Mouse (Mus musculus): ENCODE data around the gene Tshz2.
"Not testable (repeated sequence)": the region's sequence is repeated elsewhere in the genome, so short reads cannot be mapped to it uniquely, and the experiment has no call there.

The Tshz2 gene

GRCm38 (mm10) chr2:169825908-169826307, 193.1 kb downstream of the Tshz2 start:
- no peak for DNase-seq

DNA sequence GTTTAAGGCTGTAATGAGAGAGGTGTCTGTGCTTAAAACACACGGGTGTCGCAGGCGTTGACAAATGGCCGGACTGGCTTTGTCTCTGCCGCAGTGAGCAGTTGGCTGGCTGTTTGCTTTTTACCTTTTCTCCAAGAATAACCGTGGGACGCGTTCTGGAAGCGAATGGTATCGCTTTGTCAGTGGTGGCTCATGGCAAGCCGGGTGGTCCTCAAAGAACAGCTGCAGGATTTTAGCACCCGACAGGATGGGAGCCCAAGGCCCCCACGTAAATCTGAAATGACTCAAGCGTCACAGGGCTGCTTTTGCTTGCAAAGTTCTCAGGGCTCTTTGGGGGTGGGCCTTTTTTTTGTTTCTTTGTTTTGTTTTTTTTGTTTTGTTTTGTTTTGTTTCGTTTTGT, 193.5 kb downstream of the Tshz2 start:
- no peak for DNase-seq

DNA sequence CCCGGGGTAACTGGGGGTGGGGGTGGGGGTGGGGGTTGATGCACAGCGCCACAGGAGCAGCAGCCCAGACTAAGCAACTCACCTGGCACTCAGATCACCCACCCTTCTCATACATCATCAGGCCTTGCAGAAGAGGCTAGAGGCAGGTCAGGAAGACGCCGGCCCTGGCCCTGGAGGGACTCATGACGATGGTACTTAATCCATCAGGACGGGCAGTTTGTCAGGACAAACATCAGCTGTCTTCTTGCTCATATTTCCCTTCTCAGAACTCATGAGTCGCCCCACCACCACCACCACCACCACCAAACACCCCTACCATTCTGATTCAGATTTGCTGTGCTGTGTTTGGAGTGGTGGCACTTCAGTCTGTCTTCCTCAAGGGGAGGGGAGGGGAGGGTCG, 194.0 kb downstream of the Tshz2 start:
- DNase-seq, result no peak

DNA sequence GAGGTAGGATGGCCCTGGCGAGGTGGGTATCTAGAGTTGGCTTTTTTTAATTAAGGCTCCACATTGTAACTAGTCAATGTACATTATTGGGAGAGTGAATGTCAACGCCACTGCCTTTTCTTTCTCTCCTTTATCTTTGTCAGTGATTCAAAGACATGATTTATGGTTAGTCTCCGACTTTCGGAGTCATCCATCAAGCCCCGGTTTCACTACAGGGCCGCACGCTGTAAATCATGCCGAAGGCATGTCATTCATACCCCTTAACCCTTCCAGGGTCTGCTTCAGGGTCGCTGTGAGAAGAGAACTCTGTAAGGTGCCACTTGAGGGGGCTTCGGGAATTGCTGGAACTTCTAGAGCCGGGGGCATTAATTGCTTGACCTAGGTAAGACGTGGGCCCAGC, 199.4 kb downstream of the Tshz2 start:
- no peak for DNase-seq

GRCm38 (mm10) chr2:169833638-169834037, 200.8 kb downstream of the Tshz2 start:
- DNase-seq, result no peak

DNA sequence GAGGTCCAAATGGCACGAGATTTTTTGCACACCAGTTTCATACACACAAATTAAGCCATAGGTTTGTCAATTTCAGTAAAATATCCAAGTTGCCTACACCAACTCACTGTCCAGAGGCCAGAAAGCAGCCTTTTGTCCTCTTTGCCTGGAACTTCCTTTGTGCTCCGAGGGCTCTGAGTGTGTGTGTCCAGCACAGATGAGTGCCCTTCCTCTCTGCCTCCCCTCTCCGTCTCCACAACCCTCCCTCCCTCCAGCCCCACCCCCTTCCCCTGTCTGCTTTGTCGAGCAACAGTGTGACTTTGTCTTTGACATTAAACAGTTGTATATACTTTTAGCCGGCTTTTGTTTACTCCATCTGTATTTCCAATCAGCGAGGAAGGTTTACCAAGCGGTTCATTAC, 201.8 kb downstream of the Tshz2 start:
- no peak for DNase-seq

DNA sequence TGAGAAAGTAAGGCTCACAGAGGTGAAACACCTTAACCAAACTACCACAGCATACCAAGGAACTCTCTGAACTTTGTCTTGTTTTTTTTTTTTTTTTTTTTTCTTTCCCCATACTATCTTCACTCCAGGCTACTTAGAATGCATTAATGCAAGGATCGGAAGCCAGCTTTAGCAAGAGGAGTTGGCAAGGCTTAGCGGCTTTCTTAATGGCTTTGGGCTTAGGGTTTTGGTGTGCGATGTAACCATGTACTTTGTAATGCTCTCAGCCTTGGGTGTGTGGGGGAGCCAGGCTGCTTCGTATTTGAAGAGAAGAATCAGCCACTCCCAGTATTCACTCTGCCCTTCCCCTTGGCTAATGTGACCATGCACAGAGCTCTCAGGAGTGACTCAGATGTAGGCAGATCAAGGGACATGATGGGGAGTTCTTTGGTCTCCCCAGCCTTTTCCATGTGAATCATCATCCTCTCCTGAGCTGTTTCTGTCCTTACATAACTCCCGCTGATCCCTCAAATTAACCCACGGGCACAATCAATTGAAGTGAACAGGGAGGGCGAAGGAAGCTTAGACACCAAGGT, 204.3 kb downstream of the Tshz2 start:
- DNase-seq, result no peak

- DNase-seq, result no peak
Observed at GRCm38 (mm10) chr2:169838521-169838920, 205.7 kb downstream of the Tshz2 start.

DNA sequence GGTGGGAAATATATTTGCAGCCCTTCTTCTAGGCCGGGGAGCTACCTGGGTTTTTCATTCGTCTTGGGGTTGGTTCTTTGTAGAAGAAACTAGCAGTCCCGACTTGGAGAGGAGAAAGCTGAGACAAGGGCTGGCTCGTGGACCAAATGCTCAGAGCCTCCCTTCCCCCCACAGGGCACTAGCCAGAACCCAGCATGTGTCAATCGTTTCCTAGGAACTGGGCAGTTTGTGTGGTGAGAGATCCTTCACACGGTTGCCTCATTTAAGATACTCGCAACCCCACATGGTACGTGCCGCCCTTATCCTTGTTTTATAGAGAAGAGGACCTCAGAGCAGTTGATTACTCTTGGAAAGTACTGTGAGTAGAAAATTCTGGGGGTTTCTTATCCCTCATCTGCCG, 208.6 kb downstream of the Tshz2 start:
- DNase-seq, result no peak

DNA sequence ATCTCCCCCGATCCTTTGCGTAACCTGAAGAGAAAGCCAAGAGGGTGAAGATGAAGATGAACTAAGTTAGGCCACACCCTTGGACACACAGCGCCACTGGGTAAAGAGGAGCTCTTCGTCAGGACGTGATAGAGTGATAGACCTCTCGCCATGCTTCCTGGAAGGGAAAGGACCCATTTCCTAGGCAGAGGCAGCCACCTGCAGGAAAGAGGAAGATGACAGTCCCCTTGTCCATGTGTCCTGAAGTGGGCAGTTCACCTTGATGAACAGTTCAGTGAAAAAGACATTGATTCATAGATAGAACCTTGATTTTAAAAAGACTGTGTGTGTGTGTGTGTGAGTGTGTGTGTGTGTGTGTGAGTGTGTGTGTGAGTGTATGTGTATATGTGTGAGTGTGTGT, 209.7 kb downstream of the Tshz2 start:
- no peak for DNase-seq

DNA sequence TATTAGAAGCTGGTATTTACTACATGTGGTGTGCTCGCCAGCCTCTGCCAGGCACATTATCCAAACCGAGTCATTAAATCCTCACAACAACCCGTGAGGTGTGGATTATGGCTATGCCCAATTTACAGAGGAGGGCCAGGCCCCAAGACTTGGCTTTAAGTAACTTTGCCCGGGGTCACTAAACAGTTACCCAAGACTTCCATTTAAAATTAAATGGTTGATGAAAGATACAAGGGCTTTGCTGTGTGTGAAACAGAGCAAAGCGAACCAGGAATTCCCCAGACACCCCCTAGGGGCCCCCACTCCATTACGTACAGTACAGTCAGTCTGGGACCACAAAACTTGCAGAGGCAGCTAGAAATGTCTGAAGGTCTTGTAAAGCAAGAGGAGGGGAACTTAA, 210.7 kb downstream of the Tshz2 start:
- no peak for DNase-seq

DNA sequence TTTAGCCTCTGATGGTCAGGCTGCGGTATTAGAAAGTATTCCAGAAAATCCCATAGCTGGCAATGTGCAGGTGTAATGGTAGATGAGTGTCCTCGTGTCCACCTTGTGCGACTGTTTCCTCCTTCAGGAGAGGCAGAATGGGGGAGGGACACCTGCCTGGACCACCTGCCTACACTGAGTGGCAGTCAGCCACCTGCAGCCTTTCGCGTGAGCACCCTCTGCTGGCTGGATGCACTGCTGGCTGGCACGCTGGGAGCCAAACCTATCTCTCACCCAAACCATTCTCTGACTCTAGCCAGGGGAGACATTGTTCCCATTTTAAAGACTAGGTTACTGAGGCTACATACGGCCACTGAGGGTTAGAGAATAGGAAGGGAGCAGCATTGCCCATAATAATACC, 216.3 kb downstream of the Tshz2 start:
- DNase-seq, result peak in 1 of 2 experiments; percentile 8

- no peak for DNase-seq
Observed at GRCm38 (mm10) chr2:169849541-169849940, 216.7 kb downstream of the Tshz2 start.

GRCm38 (mm10) chr2:169851606-169852005, 218.8 kb downstream of the Tshz2 start:
- DNase-seq, result no peak

DNA sequence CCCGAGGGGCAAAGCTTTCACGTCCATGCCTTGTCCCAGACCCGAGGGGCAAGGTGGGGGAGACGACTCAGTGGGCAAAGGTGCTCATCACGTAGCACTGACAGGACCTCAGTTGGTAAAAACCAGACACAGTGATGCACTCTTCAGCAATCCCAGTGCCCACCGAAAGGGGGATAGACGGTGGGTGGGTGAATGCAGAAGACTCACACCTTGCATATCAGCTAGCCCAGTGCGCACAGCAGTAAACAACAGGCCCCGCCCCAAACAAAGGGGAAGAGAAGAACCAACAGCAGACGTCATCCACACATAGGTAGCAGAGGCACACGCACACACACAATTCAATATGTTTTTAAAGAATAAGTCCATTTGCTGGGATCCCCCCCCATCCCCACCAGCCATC, 221.7 kb downstream of the Tshz2 start:
- no peak for DNase-seq

GRCm38 (mm10) chr2:169857041-169857440, 224.2 kb downstream of the Tshz2 start:
- not testable (repeated sequence) for DNase-seq

DNA sequence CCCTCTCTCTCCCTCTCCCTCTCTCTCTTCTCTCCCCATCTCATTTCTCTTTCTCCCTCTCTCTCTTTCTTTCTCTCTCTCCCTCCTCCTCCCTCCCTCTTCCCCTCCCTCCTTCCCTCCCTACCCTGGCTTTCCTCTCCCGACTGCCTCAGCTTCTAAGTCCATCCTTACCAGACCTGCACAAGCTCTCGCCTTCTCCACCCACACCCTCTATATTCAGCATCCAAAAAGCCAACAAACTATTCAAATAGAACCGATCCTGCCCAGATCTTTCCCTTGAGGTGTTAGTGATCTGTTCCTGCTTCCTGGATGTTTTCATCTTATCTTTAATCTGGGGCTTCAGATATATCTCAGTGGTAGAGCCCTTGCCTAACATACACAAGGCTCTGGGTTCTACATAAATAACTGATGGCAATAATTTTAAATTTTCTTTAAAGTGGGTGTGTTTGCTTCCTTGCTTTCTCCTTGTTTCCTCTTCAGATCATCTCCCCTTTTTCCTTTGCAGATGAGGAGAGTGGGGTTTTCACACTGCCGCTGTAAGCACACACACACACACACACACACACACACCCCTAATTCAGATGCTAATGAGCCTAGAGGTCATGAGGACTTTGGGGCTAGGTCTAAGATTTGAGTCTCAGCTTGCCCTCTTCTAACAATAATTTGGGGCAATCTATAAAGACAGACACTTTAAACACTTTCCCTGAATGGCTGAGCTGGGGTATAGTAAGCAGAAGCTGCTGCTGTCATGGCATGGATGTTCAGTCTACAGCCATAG, 226.5 kb downstream of the Tshz2 start:
- DNase-seq, result no peak

DNA sequence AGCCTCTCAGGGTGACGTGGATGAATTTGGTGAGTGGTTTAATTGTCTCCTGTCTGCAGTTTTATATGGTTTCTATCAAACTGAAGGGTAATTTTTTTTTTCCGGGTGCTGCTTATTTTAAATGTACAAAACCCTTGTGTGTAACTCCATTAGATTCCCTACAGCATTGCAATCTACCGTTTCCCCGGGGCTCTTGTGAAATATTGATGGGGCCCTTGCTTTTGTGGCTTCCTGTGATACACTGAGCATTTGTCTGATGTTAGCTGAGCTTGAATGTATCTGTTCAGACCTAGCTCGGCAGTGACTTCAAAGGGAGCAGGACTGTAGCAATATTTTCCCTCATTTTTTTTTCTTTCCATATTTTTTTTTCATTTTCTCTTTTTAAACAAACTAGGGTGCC, 228.1 kb downstream of the Tshz2 start:
- no peak for DNase-seq

GRCm38 (mm10) chr2:169862701-169863100, 229.9 kb downstream of the Tshz2 start:
- DNase-seq, result no peak

DNA sequence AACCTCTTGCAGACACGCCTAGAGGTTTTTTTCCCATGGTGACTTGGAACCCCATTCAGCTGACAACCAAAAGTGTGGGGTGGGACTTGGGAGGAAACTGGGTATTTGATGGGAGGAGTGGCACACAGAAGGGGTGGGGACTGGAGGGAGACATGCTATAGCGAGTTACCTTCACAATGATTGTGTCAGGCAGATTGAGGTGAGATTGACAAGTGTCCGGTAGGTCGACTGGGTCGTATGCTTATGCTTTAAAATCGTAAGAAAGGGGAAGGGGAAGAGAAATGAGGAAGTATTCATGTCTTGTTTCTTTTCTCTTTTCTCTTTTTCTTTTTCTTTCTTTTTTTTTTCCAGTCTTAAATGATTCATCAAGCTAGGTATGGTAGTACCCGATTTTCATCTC, 236.7 kb downstream of the Tshz2 start:
- DNase-seq, result no peak

GRCm38 (mm10) chr2:169870503-169870902, 237.7 kb downstream of the Tshz2 start:
- no peak for DNase-seq

GRCm38 (mm10) chr2:169871436-169872060, 238.7 kb downstream of the Tshz2 start:
- DNase-seq, result no peak

GRCm38 (mm10) chr2:169873442-169873841, 240.6 kb downstream of the Tshz2 start:
- DNase-seq, result no peak

DNA sequence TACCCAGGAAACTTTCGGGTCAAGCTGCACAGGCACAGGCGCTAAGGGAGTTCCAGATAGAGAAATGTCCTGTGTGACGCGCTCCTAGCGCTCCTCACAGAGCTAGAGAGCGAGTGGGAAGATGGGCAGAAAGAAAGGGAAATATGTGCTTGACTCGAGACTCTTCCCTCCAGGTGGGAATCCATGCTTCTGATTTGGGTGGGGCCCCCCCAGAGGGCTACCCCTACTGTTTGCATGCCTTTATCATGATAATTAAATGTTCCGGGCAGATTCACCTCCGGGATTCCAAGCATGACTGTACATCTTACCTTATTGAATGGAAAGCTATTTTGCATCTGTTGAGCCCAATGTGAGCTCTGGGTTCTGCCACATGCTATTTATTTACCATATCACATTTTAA, 255.1 kb downstream of the Tshz2 start:
- DNase-seq, result no peak

All from cerebellum, adult 18-20 months (tissue).